Mouse (Mus musculus) heart, embryonic 14.5 days (tissue): ENCODE results near the gene Snupn. TPM values are rescaled to one million over a fixed set of nuclear protein-coding genes. Genes with fewer than 3 reads are reported as not detected.
"Not testable (repeated sequence)": the region's sequence is repeated elsewhere in the genome, so short reads cannot be mapped to it uniquely, and the experiment has no call there.

Experiments used
- ATAC-seq: fragments of 200-750 bp; cut with Nextera tagmentation; 2 replicates; pipeline ENCODE4 v1.8.0; 2017; ENCODE audit warnings: low read depth, moderate TSS enrichment; ENCODE audit not compliant: insufficient number of reproducible peaks, insufficient read depth, low FRiP score
- H3K27ac ChIP-seq, 2 experiments: fragments of 200-500 bp in 1 of 2; fragments of 300-500 bp in 1 of 2; sonication (generic) in 1 of 2; replicated peaks in 1 of 2; 2 replicates each; pipeline ENCODE4 v1.5.1; 2012 to 2014; ENCODE audit warnings: low read depth in 2 of 2, low read length in 2 of 2, control low read depth in 1 of 2, mild to moderate bottlenecking in 1 of 2, mixed read lengths in 1 of 2; ENCODE audit not compliant: control insufficient read depth in 1 of 2, insufficient read depth in 1 of 2
- H3K27me3 ChIP-seq: fragments of 300-500 bp; sonication (generic); 2 replicates; pipeline ENCODE4 v1.6.1; 2014; ENCODE audit warnings: mild to moderate bottlenecking, low read length, control low read depth; ENCODE audit not compliant: control insufficient read depth, insufficient read depth
- H3K36me3 ChIP-seq: fragments of 300-500 bp; sonication (generic); 2 replicates; pipeline ENCODE4 v1.6.1; 2014; ENCODE audit warnings: mild to moderate bottlenecking, control low read depth, low read length, mixed read lengths; ENCODE audit not compliant: control insufficient read depth, insufficient read depth
- H3K4me1 ChIP-seq, 2 experiments: fragments of 200-500 bp in 1 of 2; fragments of 300-500 bp in 1 of 2; sonication (generic) in 1 of 2; 2 replicates each; pipeline ENCODE4 v1.6.1; 2012 to 2014; ENCODE audit warnings: low read length in 2 of 2, control low read depth in 1 of 2, mixed read lengths in 1 of 2; ENCODE audit not compliant: control insufficient read depth in 2 of 2, insufficient read depth in 2 of 2
- H3K4me2 ChIP-seq: fragments of 300-500 bp; sonication (generic); 2 replicates; pipeline ENCODE4 v1.6.1; 2014; ENCODE audit warnings: mild to moderate bottlenecking, low read length
- H3K4me3 ChIP-seq, 2 experiments: fragments of 200-500 bp in 1 of 2; fragments of 300-500 bp in 1 of 2; sonication (generic) in 1 of 2; 2 replicates each; pipeline ENCODE4 v1.5.1; 2012 to 2014; ENCODE audit warnings: low read length in 2 of 2, mild to moderate bottlenecking in 2 of 2, control low read depth in 1 of 2, low read depth in 1 of 2, moderate library complexity in 1 of 2; ENCODE audit not compliant: control insufficient read depth in 1 of 2, insufficient read depth in 1 of 2
- H3K9ac ChIP-seq: fragments of 300-500 bp; sonication (generic); 2 replicates; pipeline ENCODE4 v1.6.1; 2014; ENCODE audit warnings: mild to moderate bottlenecking, low read length
- H3K9me3 ChIP-seq: fragments of 300-500 bp; sonication (generic); 2 replicates; pipeline ENCODE4 v1.6.1; 2016; ENCODE audit warnings: low read length, control low read depth; ENCODE audit not compliant: control insufficient read depth
- WGBS: fragments of 180-500 bp; shearing (Covaris S2); extraction: QIAGEN DNeasy Blood & Tissue Kit; methylation state at CpG from one replicate; pipeline ENCODE4 v1.1.7; 2014; 5-methylcytosine and 5-hydroxymethylcytosine counted together
- polyA plus RNA-seq: library from polyadenylated mRNA; unstranded; fragments of >200 nt; fragmentation: Nextera tagmentation; extraction: Ambion mirVana; gene quantifications from 2 replicates; pipeline ENCODE4 v1.2.1, GENCODE M21; 2014

Gene Snupn
- polyA plus RNA-seq, 1 experiment from 2014 or later, result 18.8 TPM

- Histone ChIP-seq H3K4me3 (no peak overlapping the region), H3K9ac (no peak overlapping the region), H3K27ac (no peak overlapping the region), H3K9me3 (no peaks in the 10 kb centered on the region), H3K27me3 (no peaks in the 10 kb centered on the region), H3K4me2 (no peak overlapping the region), H3K4me1 (no peaks in the 10 kb centered on the region), H3K36me3 (peaks cover 16% of the 10 kb centered on the region; the same call in 1 of the 2 replicates)
- ATAC-seq, result no peak
- 48% methylated on average over 1 of the region's 1 CpGs for WGBS
Measured at GRCm38 (mm10) chr9:56981502-56981901, 30.8 kb downstream of the Snupn start.

DNA sequence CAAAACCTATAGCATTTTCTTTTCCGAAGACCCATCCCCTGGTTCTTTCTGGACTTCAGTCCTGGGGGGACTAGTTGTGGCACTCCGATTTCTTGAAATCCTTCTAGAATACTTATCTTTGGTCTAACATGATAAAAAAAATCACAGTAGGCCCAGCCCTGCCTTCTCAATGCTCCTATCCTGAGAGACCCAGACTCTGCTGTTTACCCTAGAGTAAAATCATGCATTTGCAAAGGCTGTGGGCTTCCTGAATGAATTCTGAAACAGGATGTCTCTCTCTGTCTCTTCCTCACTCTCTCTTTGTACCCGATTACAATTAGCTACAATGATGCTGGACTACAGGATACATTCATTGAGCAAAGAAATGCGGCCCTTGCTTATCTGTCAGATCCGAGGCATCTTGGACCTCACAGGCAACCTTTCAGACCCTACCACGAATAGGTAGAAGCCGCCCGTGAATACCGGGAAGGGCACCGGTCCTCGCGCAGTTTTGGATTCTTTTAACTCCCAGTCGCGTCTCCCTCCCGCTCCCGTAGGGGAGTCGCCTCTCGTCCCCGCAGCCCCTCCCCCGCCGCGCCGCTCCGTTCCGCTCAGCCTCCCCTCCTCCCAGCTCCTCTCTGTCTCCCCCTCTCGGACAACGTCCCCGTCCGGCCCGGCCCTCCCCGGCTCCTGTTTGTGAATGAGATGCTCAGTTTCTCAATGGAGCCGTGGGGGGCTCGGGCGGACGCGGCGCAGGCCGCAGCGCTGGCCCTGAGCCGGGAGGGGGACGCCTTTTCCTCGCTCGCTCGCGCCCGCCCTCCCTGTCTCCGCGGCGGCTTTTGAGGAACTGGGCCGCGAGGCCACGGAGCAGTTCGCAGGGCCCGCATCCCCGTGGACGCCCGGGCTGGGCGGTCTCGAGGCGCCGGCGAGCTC is 43.9 kb downstream of the Snupn start, which contains the start of gene Ptpn9:
Gene Ptpn9 (plus strand): TSS at position 638 of the 912 bp plus-strand sequence.
- Histone ChIP-seq H3K9ac (peak within 1 kb of the TSS; percentile 91), H3K36me3 (no peaks in the 10 kb centered on the region), H3K4me2 (peak within 1 kb of the TSS; percentile 93), H3K9me3 (no peaks in the 10 kb centered on the region), H3K27me3 (no peaks in the 10 kb centered on the region), H3K4me1 (peaks cover 0 to 12% of the 10 kb centered on the region in 2 experiments; a peak in 1 of 4 replicates), H3K27ac (peak within 1 kb of the TSS; percentile 94), H3K4me3 (peak within 1 kb of the TSS; percentile 80 to 91)
- WGBS, result 2% methylated on average over 59 of the region's 62 CpGs
- peak; percentile 92 for ATAC-seq

- no peaks in the 10 kb centered on the region for H3K27me3 ChIP-seq
- H3K4me2 ChIP-seq, result peak overlapping the region; percentile 93
- peak overlapping the region; percentile 91 for H3K9ac ChIP-seq
- peaks cover 0 to 12% of the 10 kb centered on the region in 2 experiments; a peak in 1 of 4 replicates for H3K4me1 ChIP-seq
- no peaks in the 10 kb centered on the region for H3K9me3 ChIP-seq
- no peaks in the 10 kb centered on the region for H3K36me3 ChIP-seq
- H3K27ac ChIP-seq, result peak overlapping the region; percentile 94
- peak overlapping the region; percentile 80 to 91 for H3K4me3 ChIP-seq
- 0% methylated on average over 66 of the region's 80 CpGs for WGBS
- peak; percentile 64 for ATAC-seq
Measured at GRCm38 (mm10) chr9:56995198-56996027, 44.7 kb downstream of the Snupn start.

DNA sequence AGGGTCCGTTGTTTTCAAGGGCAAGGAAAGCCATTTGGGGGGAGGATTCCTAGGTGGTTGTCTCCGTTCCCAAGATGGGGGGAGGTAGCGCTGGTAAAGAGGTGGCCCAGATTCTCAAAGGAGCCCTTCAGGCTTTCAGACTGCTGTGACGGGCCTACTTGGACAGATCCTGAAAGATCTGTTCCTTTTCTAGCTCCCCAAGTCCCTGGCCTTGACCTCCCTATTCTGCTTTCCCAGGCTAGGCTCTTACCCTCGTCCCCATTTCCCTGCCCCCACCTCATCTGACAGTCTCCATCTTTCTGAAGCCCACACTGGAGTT is 45.3 kb downstream of the Snupn start:
- no peaks in the 10 kb centered on the region for H3K27me3 ChIP-seq
- no peaks in the 10 kb centered on the region for H3K36me3 ChIP-seq
- 0% methylated on average over 5 of the region's 5 CpGs for WGBS
- H3K9me3 ChIP-seq, result no peaks in the 10 kb centered on the region
- H3K4me3 ChIP-seq, result peak overlapping the region; percentile 80 to 91
- peaks cover 0 to 12% of the 10 kb centered on the region in 2 experiments; a peak in 1 of 4 replicates for H3K4me1 ChIP-seq
- H3K27ac ChIP-seq, result peak overlapping the region; percentile 94
- H3K4me2 ChIP-seq, result peak overlapping the region; percentile 93
- ATAC-seq, result no peak
- H3K9ac ChIP-seq, result peak overlapping the region; percentile 91

DNA sequence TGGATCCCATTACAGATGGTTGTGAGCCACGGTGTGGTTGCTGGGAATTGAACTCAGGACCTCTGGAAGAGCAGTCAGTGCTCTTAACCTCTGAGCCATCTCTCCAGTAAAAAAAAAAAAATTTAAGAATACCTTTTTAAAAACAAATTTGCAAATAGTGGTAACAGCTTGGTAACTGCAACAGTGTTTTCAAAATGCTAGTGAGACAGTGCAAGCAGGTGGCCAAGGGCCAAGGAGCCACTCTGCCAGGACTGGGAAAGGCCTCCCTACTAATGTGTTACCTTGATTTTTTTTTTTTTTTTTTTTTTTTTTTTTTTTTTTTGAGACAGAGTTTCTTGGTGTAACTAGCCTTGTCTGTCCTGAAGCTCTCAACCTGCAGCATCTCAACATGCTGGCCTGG is 46.5 kb downstream of the Snupn start:
- H3K27me3 ChIP-seq, H3K4me3 ChIP-seq, H3K36me3 ChIP-seq, H3K9ac ChIP-seq, H3K4me2 ChIP-seq, H3K27ac ChIP-seq, ATAC-seq, H3K9me3 ChIP-seq: not testable (repeated sequence)
- peaks cover 0 to 12% of the 10 kb centered on the region in 2 experiments; a peak in 1 of 4 replicates for H3K4me1 ChIP-seq
- WGBS, result 81% methylated on average over 1 of the region's 1 CpGs

- Histone ChIP-seq H3K4me1 (no peaks in the 10 kb centered on the region; a peak in 1 of 4 replicates), H3K36me3 (0 out of 2 replicates have a peak, but pooled peaks cover 5% of the 10 kb centered on the region), H3K27me3 (no peaks in the 10 kb centered on the region), H3K9me3 (no peaks in the 10 kb centered on the region), H3K4me2 (no peak overlapping the region), H3K9ac (no peak overlapping the region), H3K27ac (no peak overlapping the region), H3K4me3 (no peak overlapping the region)
- WGBS, result 60% methylated on average over 4 of the region's 4 CpGs
- no peak for ATAC-seq
Measured at GRCm38 (mm10) chr9:57003011-57003410, 52.3 kb downstream of the Snupn start.

DNA sequence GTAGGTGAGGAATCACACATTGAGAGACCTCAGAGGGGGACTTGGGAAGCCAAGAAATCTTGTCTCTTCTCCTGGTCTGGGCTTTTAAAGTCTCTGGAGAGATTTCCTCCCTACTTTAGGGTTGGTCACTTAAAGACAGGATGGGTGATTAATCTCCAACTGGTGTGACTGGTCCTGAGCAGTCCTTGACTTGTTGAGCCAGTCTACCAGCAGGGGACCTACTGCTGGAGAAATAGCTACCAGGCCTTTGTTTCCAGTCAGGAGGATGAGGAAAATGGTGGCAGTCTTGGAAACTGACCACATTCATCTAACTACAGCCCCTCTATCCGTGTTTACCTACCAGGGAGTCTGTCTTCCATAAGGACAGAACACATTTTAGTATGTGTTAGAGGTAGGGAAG is 61.7 kb downstream of the Snupn start:
- no peak for ATAC-seq
- H3K4me3 ChIP-seq, result no peak overlapping the region
- H3K4me1 ChIP-seq, result no peaks in the 10 kb centered on the region
- H3K27ac ChIP-seq, result no peak overlapping the region
- H3K9ac ChIP-seq, result no peak overlapping the region
- H3K27me3 ChIP-seq, result no peaks in the 10 kb centered on the region
- H3K36me3 ChIP-seq, result peaks cover 11% of the 10 kb centered on the region; the same call in 1 of the 2 replicates
- WGBS, result 79% methylated on average over 1 of the region's 1 CpGs
- H3K4me2 ChIP-seq, result no peak overlapping the region
- H3K9me3 ChIP-seq, result 0 out of 2 replicates have a peak, but pooled peaks cover 7% of the 10 kb centered on the region
